Mouse (Mus musculus): ENCODE measurements around the gene Fsip1.
A peak's percentile ranks its signal among the peaks of the same experiment; 100 is the strongest.

The Fsip1 gene

DNA sequence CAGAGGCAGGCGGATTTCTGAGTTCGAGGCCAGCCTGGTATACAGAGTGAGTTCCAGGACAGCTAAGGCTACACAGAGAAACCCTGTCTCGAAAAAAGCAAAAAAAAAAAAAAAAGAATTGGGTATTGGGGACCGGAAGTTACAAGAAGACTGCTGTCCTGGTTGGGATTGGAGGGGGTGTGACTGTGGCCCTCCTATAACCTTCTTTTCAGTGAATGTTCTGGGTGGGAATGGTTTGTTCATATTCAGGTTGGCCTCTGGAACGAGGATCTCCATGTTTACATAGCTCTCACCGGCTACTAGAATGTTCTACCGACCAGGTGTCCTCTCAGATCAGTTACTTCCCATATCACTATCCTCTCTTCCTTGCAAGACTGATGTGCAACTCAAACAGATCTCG is 328 bp upstream of the Fsip1 start:
- DNase-seq (ENCODE audit: low spot score in 2 of 2) = no peak

DNA sequence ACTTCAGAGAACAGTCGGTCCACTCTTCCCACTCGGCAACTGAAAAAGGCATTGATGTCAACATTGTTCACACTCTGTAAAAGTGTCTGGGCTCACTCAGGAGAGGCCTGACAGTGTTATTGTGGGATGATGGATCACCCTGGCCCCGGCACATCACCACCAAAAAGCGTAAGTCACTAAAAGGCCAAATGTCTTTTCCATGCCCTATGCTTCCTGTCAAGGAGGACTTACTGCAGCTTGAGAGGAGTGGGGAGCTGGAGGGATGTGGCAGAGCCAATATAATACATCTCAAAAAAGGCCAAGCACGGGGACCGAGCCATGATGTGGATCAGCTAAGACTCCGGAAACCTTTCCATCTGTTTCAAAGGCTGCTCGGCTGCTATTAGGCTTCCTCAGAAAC is 2.2 kb downstream of the Fsip1 start:
- no peak for DNase-seq (ENCODE audit: low spot score in 2 of 2)

DNA sequence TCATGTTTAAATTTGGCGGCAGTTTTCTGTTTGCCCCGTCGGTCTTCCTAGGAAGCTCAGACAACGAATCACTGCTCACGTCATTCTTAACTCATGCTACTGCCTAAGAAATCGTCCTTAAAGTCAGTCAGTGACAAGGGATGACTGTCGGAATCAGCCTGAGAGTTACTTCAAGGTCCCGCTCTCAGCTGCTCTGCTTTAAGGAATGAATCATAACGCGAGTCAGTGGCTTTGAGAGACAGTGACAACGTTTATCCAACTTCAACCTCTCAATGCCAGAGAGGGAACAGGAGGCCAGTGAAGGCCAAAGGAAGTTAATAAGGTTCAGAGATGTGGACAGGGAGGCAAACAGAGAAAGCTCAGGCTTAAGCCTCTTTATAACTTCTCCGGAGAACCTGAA is 7.8 kb downstream of the Fsip1 start:
- no peak for DNase-seq (ENCODE audit: low spot score in 2 of 2)

DNA sequence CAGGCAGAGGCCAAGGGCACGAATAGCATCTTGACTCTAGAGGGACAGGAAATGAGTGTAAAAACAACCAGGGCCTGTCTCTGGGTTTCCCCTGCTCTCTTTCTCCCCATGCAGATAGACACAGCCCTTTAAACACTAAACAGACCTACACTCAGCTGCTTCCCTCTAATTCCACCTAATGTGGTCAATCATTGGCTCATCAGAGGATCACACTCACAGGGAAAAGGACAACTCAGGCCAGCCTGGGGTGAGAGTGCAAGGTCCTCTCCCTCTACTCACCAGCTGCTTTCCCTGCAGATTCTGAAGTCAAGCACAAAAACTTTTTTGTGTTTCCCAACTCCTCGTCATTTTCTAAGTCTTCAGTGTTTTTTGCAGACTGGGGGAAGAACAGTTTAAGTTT is 8.8 kb downstream of the Fsip1 start:
- no peak for DNase-seq (ENCODE audit: low spot score in 2 of 2)

- peak in 1 of 2 experiments; percentile 69 for DNase-seq (ENCODE audit: low spot score in 2 of 2)
Observed at GRCm38 (mm10) chr2:118245914-118246313, 10.9 kb downstream of the Fsip1 start.

DNA sequence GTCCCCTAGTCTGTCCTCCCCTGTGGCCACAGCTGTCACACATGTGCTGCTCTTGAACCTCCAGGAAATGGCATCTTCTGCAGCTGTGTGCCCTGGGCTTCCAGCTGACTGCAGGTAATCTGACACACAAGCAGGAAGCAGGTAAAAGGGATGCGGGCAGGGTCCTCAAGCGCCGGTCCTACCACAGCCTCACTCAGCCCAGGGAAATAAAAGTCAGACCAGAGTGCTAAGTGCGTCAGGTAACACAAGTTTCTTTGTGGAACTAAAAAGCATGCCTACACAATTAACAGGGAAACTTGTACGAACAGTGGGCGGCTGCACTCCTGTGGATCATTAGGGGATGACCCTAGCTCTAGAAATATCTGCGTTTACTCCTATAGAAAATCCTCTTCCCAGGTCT is 20.6 kb downstream of the Fsip1 start:
- DNase-seq (ENCODE audit: low spot score in 2 of 2) = no peak

DNA sequence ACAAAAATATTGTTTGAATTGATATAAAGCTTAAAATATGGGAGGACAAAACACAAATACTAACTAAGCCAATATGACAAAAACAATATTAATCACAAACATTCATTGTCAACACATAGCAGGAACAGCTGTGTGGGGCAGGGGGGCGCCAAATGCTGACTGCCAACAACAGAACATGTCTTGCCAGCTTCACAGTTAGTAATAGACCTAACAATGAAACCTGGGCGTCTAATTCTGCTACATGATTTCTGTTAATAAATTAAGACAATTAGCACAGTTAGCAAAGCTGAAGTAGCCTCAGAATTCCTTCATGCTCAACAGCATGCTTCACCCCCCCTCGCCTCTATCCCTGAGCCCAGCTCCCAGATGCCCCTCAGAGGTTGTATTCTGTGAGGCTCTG is 21.2 kb downstream of the Fsip1 start:
- no peak for DNase-seq (ENCODE audit: low spot score in 2 of 2)

DNA sequence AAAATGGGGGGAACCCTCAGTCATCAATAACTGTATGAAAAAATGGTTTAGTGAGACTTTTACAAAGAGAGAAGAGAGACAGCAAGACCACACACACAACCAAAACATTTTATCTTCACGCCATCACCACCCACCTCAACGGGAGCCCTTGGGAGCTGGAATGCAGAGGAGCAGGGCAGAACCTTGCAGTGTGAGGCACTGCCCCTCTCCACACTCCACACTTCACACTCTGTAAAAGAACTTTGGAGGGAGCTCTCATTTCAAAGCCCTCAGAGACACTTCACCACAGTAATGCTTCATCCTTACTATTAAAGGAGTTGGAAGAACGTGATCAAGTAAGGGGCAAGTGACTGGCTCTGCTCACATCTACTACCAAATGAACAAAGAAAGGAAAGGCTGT is 26.2 kb downstream of the Fsip1 start:
- no peak for DNase-seq (ENCODE audit: low spot score in 2 of 2)

DNA sequence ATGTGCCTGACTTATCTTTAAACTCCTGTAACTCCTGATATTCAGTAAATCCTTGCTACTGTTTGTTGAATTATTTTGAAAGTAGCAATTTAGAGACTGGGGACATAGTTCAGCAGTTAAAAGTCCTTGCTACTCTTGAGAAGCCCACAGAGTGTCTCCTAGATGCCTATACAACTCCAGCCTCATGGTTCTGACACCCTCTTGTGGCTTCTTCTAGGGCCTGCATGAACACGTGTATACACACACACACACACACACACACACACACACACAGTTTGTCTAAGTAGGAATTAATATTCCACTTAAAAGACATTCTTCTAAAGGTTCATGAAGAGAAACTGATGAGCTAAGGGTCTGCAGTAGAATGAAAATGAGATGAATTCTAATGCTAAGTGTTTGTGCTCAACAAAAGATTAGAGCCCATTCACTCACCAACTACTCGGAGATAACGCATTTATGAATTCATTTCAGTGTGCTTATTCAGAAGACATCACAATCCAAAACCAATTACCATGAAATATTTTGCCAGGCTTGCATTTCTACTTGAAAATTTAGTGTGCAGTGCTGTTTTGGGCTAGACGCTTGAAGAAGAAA is 28.2 kb downstream of the Fsip1 start:
- DNase-seq (ENCODE audit: low spot score in 2 of 2) = no peak

DNA sequence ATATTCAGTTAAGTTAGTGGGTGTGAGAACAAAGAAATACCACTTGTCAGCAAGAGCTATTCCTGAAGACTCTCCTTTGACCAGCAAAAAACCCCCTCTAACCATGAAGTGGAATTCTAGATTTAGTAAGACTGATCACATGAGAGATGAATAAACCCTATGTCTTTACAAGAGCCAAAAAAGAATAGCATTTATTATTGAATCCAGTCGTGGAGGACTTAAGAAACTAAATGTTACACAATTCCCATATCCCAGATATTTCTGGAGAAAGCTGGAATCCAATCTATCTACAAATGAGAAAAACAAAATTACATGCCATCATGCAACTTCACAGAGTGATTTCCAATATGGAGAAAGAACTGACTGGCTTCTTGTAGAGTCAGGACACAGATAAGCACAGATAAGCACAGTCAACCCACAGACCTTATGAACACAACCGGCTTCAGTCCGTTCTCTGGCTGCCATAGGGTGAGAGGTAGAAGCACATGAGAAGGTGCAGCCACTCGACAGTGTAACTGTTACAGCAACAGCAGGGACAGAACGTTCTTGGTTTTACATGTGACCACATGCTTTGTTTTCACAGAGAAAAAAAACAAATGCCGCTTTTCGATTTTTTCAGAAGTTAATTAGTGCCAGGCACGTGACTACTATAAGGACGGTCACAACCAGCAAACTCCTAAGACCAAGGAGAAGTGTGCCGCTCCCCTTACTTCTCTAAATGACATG is 31.3 kb downstream of the Fsip1 start:
- DNase-seq (ENCODE audit: low spot score in 2 of 2) = no peak

- no peak for DNase-seq (ENCODE audit: low spot score in 2 of 2)
Observed at GRCm38 (mm10) chr2:118217993-118218595, 38.7 kb downstream of the Fsip1 start.

- no peak for DNase-seq (ENCODE audit: low spot score in 2 of 2)
Observed at GRCm38 (mm10) chr2:118209712-118210111, 47.1 kb downstream of the Fsip1 start.

GRCm38 (mm10) chr2:118208651-118209050 is 48.1 kb downstream of the Fsip1 start:
- no peak for DNase-seq (ENCODE audit: low spot score in 2 of 2)

DNA sequence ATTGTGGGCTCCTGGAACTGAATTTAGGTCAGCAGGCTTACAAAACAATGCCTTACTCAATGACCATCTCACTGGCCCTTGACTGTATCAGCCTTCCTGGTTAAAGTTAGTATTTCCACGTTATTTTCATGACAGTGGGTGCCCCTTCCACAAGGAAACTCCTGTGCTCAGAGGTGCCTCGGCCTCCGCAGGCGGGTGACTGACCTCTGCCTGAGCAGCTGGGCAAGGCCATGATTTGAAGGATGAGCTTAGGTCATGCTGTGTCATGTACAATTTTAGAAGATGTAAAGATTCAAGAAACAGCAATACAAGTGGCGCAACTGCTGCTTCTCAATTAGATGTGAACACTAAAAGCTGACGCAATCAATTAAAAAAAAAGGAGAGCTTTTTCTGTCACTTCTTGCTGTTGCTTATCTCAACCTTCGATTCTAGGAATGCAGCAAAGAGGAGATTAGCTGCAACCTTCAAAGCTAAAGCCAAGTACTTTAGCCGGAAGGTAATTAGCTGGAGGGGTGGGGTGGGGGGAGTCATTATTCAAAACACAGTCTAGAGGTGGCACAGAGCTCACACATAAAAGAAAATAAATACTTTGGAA is 50.7 kb downstream of the Fsip1 start:
- DNase-seq (ENCODE audit: low spot score in 2 of 2) = no peak

DNA sequence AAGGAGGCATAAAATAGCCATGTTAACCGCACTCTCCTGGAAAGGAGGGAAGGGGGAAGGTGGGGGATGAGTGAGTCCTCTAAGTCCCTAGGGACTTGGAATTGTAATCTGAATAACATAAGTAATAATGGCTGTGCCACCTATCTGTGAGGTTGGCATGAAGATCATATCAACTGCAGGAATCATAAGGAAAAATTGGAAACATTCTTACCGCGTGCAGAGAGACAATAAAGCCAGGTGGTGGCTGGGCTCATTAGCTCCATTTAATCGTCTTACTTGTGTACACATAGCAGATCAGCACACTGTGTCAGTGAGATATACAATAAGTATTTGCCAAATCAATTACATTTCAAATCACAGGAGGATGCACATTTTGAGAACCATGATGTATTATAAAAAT is 52.1 kb downstream of the Fsip1 start:
- no peak for DNase-seq (ENCODE audit: low spot score in 2 of 2)

GRCm38 (mm10) chr2:118203739-118204461 is 52.9 kb downstream of the Fsip1 start:
- DNase-seq (ENCODE audit: low spot score in 2 of 2) = peak; percentile 23 to 55

DNA sequence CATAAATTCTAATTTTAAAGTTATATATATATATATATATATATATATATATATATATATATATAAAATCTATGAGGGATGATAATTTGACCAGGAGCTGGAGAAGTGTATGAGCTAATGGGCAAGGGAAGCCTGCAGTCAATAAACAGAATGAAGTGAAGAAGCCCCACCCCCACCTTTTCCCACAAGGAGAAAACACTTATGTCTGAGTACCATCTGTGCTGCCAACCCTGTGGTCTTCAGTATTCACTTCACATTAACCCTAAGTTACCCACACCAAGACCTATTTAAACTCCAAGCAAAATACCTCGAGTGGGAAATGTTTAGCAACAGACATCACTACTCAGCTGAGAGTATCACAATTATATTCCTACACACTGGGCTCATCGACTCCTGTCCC is 53.8 kb downstream of the Fsip1 start:
- no peak for DNase-seq (ENCODE audit: low spot score in 2 of 2)

DNA sequence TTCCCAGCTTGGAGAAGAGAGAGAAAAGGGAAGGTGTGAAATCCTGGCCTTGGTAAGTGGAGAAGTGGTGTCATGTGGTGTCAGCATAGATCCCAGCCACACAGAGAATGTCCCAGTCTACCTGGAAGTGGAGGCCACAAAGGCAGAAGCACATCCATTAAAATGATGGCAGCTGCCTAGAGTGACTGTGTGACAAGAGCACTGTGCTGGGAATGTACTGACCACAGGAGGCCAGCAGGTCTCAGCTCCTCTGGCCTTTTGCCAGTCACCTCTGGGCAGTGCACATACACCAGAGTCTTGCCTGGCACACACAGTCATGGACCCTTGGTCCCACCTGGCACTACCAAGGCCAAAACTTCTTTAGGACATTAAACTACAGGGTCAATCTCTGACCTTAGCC is 54.8 kb downstream of the Fsip1 start:
- no peak for DNase-seq (ENCODE audit: low spot score in 2 of 2)

GRCm38 (mm10) chr2:118199867-118200266 is 56.9 kb downstream of the Fsip1 start:
- DNase-seq (ENCODE audit: low spot score in 2 of 2) = peak; percentile 33 to 82

- DNase-seq (ENCODE audit: low spot score in 2 of 2) = no peak
Observed at GRCm38 (mm10) chr2:118196966-118197365, 59.8 kb downstream of the Fsip1 start.

GRCm38 (mm10) chr2:118182136-118182535 is 74.6 kb downstream of the Fsip1 start:
- no peak for DNase-seq (ENCODE audit: low spot score in 2 of 2)

DNA sequence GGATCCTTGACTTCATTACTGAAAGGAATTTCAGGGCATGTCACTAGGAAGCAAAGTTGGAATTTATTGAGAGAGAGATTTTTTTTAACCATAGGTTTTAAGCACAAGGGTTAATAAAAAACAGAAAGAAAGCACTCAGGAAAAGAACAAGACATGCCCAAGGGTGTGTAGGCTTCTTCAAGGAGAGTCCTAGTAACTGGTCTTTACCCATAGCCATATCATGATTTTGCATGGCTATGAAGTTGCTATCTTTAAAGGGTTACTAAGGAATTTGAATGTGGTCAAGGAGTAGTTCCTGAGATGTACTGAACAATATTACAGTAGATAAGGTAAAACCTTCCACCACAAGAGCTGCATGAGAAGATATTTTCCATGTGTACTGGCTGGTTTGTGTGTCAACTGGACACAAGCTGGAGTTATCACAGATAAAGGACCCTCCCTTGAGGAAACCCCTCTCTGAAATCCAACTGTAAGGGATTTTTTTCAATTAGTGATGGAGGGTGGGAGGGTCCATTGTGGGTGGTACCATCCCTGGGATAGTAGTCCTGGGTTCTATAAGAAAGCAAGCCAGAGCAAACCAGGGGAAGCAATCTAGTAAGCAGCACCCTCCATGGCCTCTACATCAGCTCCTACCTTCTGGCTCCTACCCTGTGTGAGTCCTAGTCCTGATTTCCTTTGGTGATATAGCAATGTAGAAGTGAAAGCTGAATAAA is 76.7 kb downstream of the Fsip1 start:
- DNase-seq (ENCODE audit: low spot score in 2 of 2) = no peak

Data from left cerebral cortex, adult 9 months (tissue).